Mouse (Mus musculus) heart, adult 2 months (tissue): ENCODE measurements around the gene Agpat4.

Experiments
- CTCF ChIP-seq: fragments of 200-600 bp; IDR thresholded peaks from 2 replicates; pipeline ENCODE4 v1.8.1; 2022; ENCODE audit warnings: antibody characterized with exemption, mild to moderate bottlenecking, moderate library complexity
- POLR2A ChIP-seq: fragments of 200-500 bp; IDR thresholded peaks from 2 replicates; pipeline ENCODE4 v1.6.1; 2011; ENCODE audit warnings: mild to moderate bottlenecking, low read depth, low read length, control low read depth; ENCODE audit not compliant: insufficient read depth

DNA sequence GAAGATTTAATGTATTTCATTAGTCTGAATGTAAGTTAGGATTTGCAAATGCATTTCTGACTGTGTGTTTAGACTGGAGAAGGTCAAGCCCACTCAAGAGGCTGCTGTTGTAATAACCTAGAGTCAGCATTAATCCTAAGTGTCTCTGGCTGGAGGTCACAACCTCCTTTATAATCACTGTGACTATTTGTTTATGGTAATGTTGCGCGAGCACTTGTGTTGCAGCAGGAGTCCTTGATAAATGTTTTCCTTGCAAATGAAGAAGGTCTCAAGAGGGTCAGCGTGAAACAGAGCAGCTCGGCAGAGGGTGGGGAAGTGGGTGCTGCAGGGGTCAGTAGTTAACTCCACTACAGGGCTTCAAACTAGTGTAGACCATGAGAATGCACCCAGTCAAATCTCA, 57.1 kb downstream of the Agpat4 start:
- no peak for TF ChIP-seq POLR2A
- no peak for TF ChIP-seq CTCF
